Mouse (Mus musculus): ENCODE measurements around the gene Gabrr2. TPM values are rescaled to one million over a fixed set of nuclear protein-coding genes. Genes with fewer than 3 reads are reported as not detected.

The Gabrr2 gene
- polyA plus RNA-seq, 1 experiment from 2014 or later = 0.26 TPM

DNA sequence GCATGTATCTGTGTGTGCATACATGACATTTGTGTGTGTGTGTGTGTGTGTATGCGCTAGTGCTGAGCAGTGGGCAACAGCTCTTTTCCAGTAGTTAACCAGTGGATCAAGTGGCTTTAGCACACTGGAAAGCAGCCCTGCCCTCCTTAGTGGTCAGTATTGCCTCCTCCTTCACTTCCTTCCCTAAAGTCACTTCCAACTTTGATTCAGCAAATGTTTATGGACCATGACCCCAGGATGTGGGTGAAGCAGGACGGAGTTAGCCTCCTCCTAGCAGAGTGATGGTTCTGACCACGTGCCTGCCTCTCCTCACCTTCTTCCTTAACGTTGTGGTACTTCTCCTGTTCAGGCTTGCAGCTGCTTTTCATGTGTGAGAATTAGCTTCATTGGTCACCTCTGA, 23.0 kb upstream of the Gabrr2 start:
- peaks cover 15% of the 10 kb centered on the region for H3K36me3 ChIP-seq (ENCODE audit: control insufficient read depth, insufficient read depth, low read length)
- no peak overlapping the region for H3K4me3 ChIP-seq (ENCODE audit: low read depth, low read length)
- no peak overlapping the region for H3K27ac ChIP-seq (ENCODE audit: low read depth, low read length)
- DNase-seq (ENCODE audit: low spot score, missing footprints) = no peak
- H3K4me1 ChIP-seq (ENCODE audit: control insufficient read depth, insufficient read depth, low read length) = no peaks in the 10 kb centered on the region
- ATAC-seq (ENCODE audit: low FRiP score) = no peak
- no peak overlapping the region for H3K4me2 ChIP-seq
- no peaks in the 10 kb centered on the region for H3K27me3 ChIP-seq (ENCODE audit: control insufficient read depth, insufficient read depth, low read length)
- WGBS = 88% methylated on average over 4 of the region's 4 CpGs
- H3K9me3 ChIP-seq (ENCODE audit: control insufficient read depth, low read length) = peaks cover 5% of the 10 kb centered on the region; the same call in 1 of the 2 replicates
- no peak overlapping the region for H3K9ac ChIP-seq (ENCODE audit: low read length)

DNA sequence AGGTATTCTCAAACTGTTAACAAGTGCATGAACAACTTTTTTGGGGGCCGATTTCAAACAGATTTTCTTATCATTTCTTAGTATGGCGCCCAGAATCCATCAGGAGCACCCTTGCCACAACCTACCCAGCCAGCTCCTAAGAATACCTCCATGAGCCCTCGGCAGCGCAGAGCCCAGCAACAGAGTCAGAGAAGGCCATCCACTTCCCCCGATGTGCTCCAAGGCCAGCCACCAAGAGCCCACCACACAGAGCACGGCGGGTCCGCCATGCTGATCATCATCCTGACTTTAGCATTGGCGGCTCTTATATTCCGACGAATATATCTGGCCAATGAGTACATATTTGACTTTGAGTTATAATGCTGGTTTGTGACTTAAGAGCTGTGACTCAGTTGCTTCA, 13.2 kb upstream of the Gabrr2 start:
- no peak for DNase-seq (ENCODE audit: low spot score, missing footprints)
- H3K9me3 ChIP-seq (ENCODE audit: control insufficient read depth, low read length) = no peaks in the 10 kb centered on the region
- H3K36me3 ChIP-seq (ENCODE audit: control insufficient read depth, insufficient read depth, low read length) = peaks cover 13% of the 10 kb centered on the region
- no peaks in the 10 kb centered on the region for H3K27me3 ChIP-seq (ENCODE audit: control insufficient read depth, insufficient read depth, low read length)
- H3K4me3 ChIP-seq (ENCODE audit: low read depth, low read length) = no peak overlapping the region
- no peak overlapping the region for H3K9ac ChIP-seq (ENCODE audit: low read length)
- H3K4me2 ChIP-seq = no peak overlapping the region
- WGBS = 92% methylated on average over 11 of the region's 11 CpGs
- H3K4me1 ChIP-seq (ENCODE audit: control insufficient read depth, insufficient read depth, low read length) = no peaks in the 10 kb centered on the region
- no peak overlapping the region for H3K27ac ChIP-seq (ENCODE audit: low read depth, low read length)
- ATAC-seq (ENCODE audit: low FRiP score) = no peak

DNA sequence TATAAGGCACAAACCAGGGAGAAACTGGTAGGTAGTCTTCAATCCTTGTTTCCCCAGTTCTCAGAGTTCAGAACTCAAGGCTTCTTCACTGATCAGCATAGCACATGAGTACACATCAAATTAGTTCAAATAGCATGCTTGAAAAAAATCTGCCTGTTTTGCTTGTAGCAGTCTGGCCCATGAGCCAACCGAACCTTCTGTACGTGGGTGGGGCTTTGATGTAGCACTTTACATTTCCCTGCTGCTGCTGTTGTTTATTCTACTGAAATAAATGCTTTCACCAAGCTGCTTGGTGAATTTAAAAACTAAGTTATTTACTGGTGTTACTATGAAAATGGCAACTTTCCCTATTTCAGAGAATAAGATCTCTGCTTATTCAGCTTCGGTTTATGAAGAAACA, 10.7 kb upstream of the Gabrr2 start:
- Histone ChIP-seq H3K36me3 (ENCODE audit: control insufficient read depth, insufficient read depth, low read length) (peaks cover 4% of the 10 kb centered on the region), H3K9me3 (ENCODE audit: control insufficient read depth, low read length) (no peaks in the 10 kb centered on the region), H3K27me3 (ENCODE audit: control insufficient read depth, insufficient read depth, low read length) (no peaks in the 10 kb centered on the region), H3K4me2 (no peak overlapping the region), H3K4me1 (ENCODE audit: control insufficient read depth, insufficient read depth, low read length) (no peaks in the 10 kb centered on the region), H3K4me3 (ENCODE audit: low read depth, low read length) (no peak overlapping the region), H3K9ac (ENCODE audit: low read length) (no peak overlapping the region), H3K27ac (ENCODE audit: low read depth, low read length) (no peak overlapping the region)
- DNase-seq (ENCODE audit: low spot score, missing footprints) = no peak
- WGBS = 94% methylated on average over 3 of the region's 3 CpGs
- no peak for ATAC-seq (ENCODE audit: low FRiP score)

DNA sequence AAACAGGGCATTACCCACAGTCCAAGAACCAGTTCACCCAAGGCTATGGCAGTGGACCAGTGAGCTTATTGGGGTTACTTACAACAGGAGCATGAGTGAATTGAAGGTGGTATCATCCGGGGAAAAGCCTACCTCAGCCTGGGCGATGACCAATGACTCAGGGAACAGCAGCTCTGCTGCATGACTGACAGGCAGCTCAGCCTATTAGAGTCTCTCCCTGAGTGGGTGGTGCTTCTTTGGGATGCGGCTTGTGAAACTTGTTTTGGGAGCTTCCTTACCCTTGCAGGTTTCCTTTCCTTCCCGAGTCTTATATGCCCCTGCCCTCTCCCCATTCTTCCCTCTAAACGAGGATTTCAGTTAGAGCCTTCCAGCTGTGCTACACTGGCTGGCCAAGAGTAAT, 10.1 kb upstream of the Gabrr2 start:
- Histone ChIP-seq H3K4me3 (ENCODE audit: low read depth, low read length) (no peak overlapping the region), H3K27me3 (ENCODE audit: control insufficient read depth, insufficient read depth, low read length) (no peaks in the 10 kb centered on the region), H3K9me3 (ENCODE audit: control insufficient read depth, low read length) (no peaks in the 10 kb centered on the region), H3K4me1 (ENCODE audit: control insufficient read depth, insufficient read depth, low read length) (no peaks in the 10 kb centered on the region), H3K27ac (ENCODE audit: low read depth, low read length) (no peak overlapping the region), H3K36me3 (ENCODE audit: control insufficient read depth, insufficient read depth, low read length) (peaks cover 4% of the 10 kb centered on the region), H3K9ac (ENCODE audit: low read length) (no peak overlapping the region), H3K4me2 (no peak overlapping the region)
- WGBS = 87% methylated on average over 5 of the region's 5 CpGs
- no peak for ATAC-seq (ENCODE audit: low FRiP score)
- no peak for DNase-seq (ENCODE audit: low spot score, missing footprints)

DNA sequence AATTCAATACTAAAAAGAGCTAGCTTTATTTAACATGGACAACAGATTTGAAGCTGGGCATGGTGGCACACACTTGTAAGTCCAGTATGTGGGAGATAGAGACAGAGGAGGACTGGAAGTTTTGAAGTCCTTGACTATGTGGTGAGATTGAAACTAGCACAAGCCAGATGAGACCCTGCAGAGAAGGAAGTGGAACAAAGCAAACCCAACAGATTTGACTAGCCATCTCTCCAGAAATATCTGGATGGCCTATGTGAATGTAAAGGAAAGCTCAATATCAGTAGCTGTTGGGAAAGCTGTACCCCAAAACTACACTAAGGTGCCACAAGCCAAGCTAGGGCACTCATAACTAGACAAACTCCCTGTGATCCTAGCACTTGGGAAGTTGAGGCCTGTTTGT, 8.4 kb upstream of the Gabrr2 start:
- DNase-seq (ENCODE audit: low spot score, missing footprints) = peak; percentile 60
- no peak overlapping the region for H3K27ac ChIP-seq (ENCODE audit: low read depth, low read length)
- H3K27me3 ChIP-seq (ENCODE audit: control insufficient read depth, insufficient read depth, low read length) = no peaks in the 10 kb centered on the region
- no peaks in the 10 kb centered on the region for H3K4me1 ChIP-seq (ENCODE audit: control insufficient read depth, insufficient read depth, low read length)
- H3K9ac ChIP-seq (ENCODE audit: low read length) = no peak overlapping the region
- no peak for ATAC-seq (ENCODE audit: low FRiP score)
- no peaks in the 10 kb centered on the region for H3K9me3 ChIP-seq (ENCODE audit: control insufficient read depth, low read length)
- H3K4me2 ChIP-seq = no peak overlapping the region
- no peak overlapping the region for H3K4me3 ChIP-seq (ENCODE audit: low read depth, low read length)
- H3K36me3 ChIP-seq (ENCODE audit: control insufficient read depth, insufficient read depth, low read length) = peaks cover 4% of the 10 kb centered on the region

DNA sequence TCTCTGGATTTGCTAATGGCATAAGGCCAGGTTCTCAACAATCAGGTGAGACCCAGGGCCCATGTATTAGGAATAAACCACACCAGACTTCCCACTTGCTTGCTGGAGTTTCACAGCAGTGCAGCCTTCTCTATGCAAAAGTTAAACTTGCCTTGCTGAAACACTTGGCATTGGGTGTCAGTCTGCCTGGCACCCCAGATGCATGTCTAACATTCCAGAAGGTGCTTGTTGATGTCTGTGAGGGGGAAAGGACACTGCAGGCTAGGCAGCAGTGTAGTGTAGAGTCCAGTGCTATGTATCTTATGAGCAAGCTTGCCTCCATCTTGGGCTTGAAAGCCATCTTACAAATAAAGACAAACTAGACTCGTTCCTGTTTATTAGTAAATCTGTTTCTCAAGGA, 6.5 kb upstream of the Gabrr2 start:
- no peak overlapping the region for H3K27ac ChIP-seq (ENCODE audit: low read depth, low read length)
- 81% methylated on average over 1 of the region's 1 CpGs for WGBS
- no peak overlapping the region for H3K9ac ChIP-seq (ENCODE audit: low read length)
- H3K27me3 ChIP-seq (ENCODE audit: control insufficient read depth, insufficient read depth, low read length) = no peaks in the 10 kb centered on the region
- ATAC-seq (ENCODE audit: low FRiP score) (no peak), DNase-seq (ENCODE audit: low spot score, missing footprints) (no peak)
- H3K4me2 ChIP-seq = no peak overlapping the region
- no peaks in the 10 kb centered on the region for H3K36me3 ChIP-seq (ENCODE audit: control insufficient read depth, insufficient read depth, low read length)
- H3K4me1 ChIP-seq (ENCODE audit: control insufficient read depth, insufficient read depth, low read length) = no peaks in the 10 kb centered on the region
- no peaks in the 10 kb centered on the region for H3K9me3 ChIP-seq (ENCODE audit: control insufficient read depth, low read length)
- no peak overlapping the region for H3K4me3 ChIP-seq (ENCODE audit: low read depth, low read length)

DNA sequence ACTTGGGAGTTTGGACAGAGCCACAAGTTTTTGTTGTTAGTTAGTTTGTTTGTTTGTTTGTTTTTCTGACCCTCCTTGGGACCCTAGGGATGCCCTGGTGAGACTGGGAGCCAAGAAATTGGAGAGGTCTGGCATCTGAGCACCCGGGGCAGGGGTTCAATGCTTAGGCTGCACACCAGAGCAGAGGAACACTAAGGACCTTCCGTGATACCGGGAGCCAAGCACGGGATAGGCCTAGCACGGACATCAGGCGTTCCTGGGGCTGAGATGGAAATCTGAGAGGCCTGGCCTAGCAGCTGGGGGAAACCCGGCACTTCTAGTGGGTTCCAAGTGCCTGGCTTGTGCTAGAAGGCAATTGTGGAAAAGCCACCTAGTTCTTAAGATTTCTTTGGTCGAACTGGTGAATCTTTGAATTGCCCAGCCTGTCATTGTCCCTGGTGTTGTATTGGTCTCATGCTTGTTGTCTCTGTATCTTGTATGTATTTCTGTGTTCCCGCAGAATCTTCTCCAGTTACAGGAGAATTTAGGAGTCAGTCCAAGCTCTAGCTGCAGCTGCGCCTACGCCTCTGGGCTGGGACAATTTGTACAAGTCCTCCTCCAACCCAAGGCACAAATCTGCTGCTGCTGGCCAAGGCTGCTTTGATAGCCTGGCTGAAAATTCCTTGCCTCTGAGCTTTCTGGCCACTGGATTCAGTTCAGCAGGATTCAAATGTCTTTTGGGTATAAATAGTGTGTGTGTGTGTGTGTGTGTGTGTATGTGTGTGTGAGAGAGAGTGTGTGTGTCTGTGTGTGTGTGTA, 4.7 kb upstream of the Gabrr2 start:
- no peak for DNase-seq (ENCODE audit: low spot score, missing footprints)

DNA sequence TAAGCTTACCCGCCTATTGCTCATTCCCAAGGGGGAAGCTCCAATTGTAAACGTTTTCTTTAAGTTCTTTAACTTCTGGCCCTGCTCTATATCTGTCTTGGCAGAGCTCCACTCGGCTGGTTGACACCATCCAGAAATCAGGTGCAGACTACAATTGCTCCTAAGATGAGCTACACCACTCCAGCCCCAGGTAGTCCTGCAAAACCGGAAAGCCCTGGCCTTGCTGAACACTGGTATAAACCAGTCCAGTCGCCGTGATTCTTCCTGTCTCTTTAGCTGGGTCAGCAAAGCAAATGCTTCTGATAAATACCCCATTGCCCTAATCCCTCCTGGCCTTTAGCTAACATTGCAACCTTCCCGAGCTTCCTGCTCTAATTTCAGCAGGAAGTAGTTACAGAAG, 1.6 kb upstream of the Gabrr2 start:
- WGBS = 72% methylated on average over 7 of the region's 7 CpGs
- no peak for ATAC-seq (ENCODE audit: low FRiP score)
- DNase-seq (ENCODE audit: low spot score, missing footprints) = no peak

More for the DNA sequence above, 4.7 kb upstream of the Gabrr2 start:
- Histone ChIP-seq H3K4me1 (ENCODE audit: control insufficient read depth, insufficient read depth, low read length) (no peaks in the 10 kb centered on the region), H3K4me3 (ENCODE audit: low read depth, low read length) (no peak overlapping the region), H3K36me3 (ENCODE audit: control insufficient read depth, insufficient read depth, low read length) (no peaks in the 10 kb centered on the region), H3K27ac (ENCODE audit: low read depth, low read length) (no peak overlapping the region), H3K9me3 (ENCODE audit: control insufficient read depth, low read length) (no peaks in the 10 kb centered on the region), H3K9ac (ENCODE audit: low read length) (no peak overlapping the region), H3K4me2 (no peak overlapping the region), H3K27me3 (ENCODE audit: control insufficient read depth, insufficient read depth, low read length) (no peaks in the 10 kb centered on the region)
- ATAC-seq (ENCODE audit: low FRiP score) = no peak
- 72% methylated on average over 11 of the region's 11 CpGs for WGBS

DNA sequence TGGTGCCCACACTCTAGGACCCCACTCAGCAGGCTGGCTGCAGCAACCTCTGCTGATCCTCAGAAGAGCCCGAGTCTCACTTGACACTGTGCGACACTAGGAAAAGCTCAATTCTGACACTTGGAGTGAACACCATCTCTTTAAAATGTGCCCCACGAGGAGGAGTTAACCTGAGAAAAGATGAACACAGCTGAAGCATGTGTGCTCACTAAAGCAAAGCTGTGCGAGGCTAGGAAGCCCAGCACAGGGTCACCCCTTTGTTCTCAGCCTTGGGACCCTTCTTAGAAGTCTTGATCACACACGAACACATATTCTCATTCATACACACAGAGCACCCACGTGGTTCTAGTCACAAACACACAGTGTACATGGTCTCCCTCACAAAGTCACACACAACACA, 2.2 kb downstream of the Gabrr2 start:
- no peak for DNase-seq (ENCODE audit: low spot score, missing footprints)
- no peaks in the 10 kb centered on the region for H3K27me3 ChIP-seq (ENCODE audit: control insufficient read depth, insufficient read depth, low read length)
- H3K9me3 ChIP-seq (ENCODE audit: control insufficient read depth, low read length) = no peaks in the 10 kb centered on the region
- H3K4me2 ChIP-seq = no peak overlapping the region
- no peaks in the 10 kb centered on the region for H3K4me1 ChIP-seq (ENCODE audit: control insufficient read depth, insufficient read depth, low read length)
- H3K27ac ChIP-seq (ENCODE audit: low read depth, low read length) = no peak overlapping the region
- no peak overlapping the region for H3K4me3 ChIP-seq (ENCODE audit: low read depth, low read length)
- no peak overlapping the region for H3K9ac ChIP-seq (ENCODE audit: low read length)
- ATAC-seq (ENCODE audit: low FRiP score) = no peak
- WGBS = 79% methylated on average over 6 of the region's 6 CpGs
- no peaks in the 10 kb centered on the region for H3K36me3 ChIP-seq (ENCODE audit: control insufficient read depth, insufficient read depth, low read length)

More for the DNA sequence above, 1.6 kb upstream of the Gabrr2 start:
- no peaks in the 10 kb centered on the region for H3K4me1 ChIP-seq (ENCODE audit: control insufficient read depth, insufficient read depth, low read length)
- no peaks in the 10 kb centered on the region for H3K27me3 ChIP-seq (ENCODE audit: control insufficient read depth, insufficient read depth, low read length)
- H3K9me3 ChIP-seq (ENCODE audit: control insufficient read depth, low read length) = no peaks in the 10 kb centered on the region
- H3K9ac ChIP-seq (ENCODE audit: low read length) = no peak overlapping the region
- H3K27ac ChIP-seq (ENCODE audit: low read depth, low read length) = no peak overlapping the region
- H3K4me3 ChIP-seq (ENCODE audit: low read depth, low read length) = no peak overlapping the region
- no peaks in the 10 kb centered on the region for H3K36me3 ChIP-seq (ENCODE audit: control insufficient read depth, insufficient read depth, low read length)
- no peak overlapping the region for H3K4me2 ChIP-seq

Data from midbrain, embryonic 11.5 days (tissue).